Mouse (Mus musculus): ENCODE measurements around the gene Sema4g.

DNA sequence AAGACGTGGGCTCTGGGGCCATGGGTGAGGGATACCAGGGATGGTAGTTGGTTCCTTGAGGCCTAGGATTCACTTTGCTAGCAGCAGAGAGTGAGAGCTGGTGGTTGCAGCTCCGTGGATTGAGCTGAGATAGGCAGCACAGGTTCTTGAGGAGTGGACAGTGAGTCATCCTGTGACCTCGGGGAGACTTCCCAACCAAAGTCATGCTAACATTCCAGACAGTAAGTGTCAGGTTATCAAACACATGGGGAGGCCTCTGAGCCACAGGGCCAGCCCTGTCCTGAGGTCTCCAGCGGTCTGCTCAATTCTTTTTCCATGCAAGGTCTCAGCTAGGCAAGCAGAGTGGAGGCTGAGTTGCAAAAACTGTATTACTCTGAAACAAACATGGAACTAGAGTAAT lies 21.7 kb downstream of the Sema4g start:
- no peak for TF ChIP-seq CTCF (IDR thresholded peaks at IDR 0.05 in 2 of 3, conservative IDR thresholded peaks at IDR 0.05 in 1 of 3; ENCODE audit: control insufficient read depth in 1 of 3, insufficient read depth in 1 of 3, low read depth in 2 of 3, low read length in 3 of 3, poor library complexity in 1 of 3, severe bottlenecking in 1 of 3)
- no peak for TF ChIP-seq SMC3 (IDR thresholded peaks at IDR 0.05; ENCODE audit: low read depth, low read length)
- no peak for TF ChIP-seq ZC3H11A (IDR thresholded peaks at IDR 0.05; ENCODE audit: low read depth, low read length)
- TF ChIP-seq MAZ (IDR thresholded peaks at IDR 0.05; ENCODE audit: low read depth, low read length), result no peak
